Mouse (Mus musculus) liver, adult 2 months (tissue): Measurements from ENCODE around the gene Nxf1. TPM values are rescaled to one million over a fixed set of nuclear protein-coding genes. Genes with fewer than 3 reads are reported as not detected.

Experiments
- DNase-seq: peaks from one replicate; pipeline ENCODE4 v3.0.0-alpha.2; 2011; ENCODE audit warnings: low read depth, low spot score; ENCODE audit errors: extremely low read depth
- H3K27ac ChIP-seq: fragments of 200-500 bp; replicated peaks from 2 replicates; pipeline ENCODE4 v1.5.1; 2012; ENCODE audit warnings: low read depth, mild to moderate bottlenecking, control low read depth, inconsistent platforms, low read length; ENCODE audit not compliant: insufficient read depth
- H3K27me3 ChIP-seq: fragments of 200-500 bp; 2 replicates; pipeline ENCODE4 v1.6.1; 2012; ENCODE audit warnings: mild to moderate bottlenecking, moderate library complexity, low read length, inconsistent platforms; ENCODE audit not compliant: control insufficient read depth, insufficient read depth
- H3K36me3 ChIP-seq: fragments of 200-500 bp; 2 replicates; pipeline ENCODE4 v1.6.1; 2012; ENCODE audit warnings: low read length, inconsistent platforms; ENCODE audit not compliant: control insufficient read depth, insufficient read depth
- H3K4me1 ChIP-seq: fragments of 200-500 bp; 2 replicates; pipeline ENCODE4 v1.6.1; 2011; ENCODE audit warnings: low read length; ENCODE audit not compliant: control insufficient read depth, insufficient read depth
- H3K4me3 ChIP-seq: fragments of 200-500 bp; 2 replicates; pipeline ENCODE4 v1.5.1; 2011; ENCODE audit warnings: low read depth, mild to moderate bottlenecking, control low read depth, low read length, moderate library complexity; ENCODE audit not compliant: insufficient read depth
- H3K79me2 ChIP-seq: fragments of 200-500 bp; 2 replicates; pipeline ENCODE4 v1.6.1; 2012; ENCODE audit warnings: inconsistent platforms, mild to moderate bottlenecking, low read length, moderate library complexity; ENCODE audit not compliant: control insufficient read depth, insufficient read depth
- H3K9ac ChIP-seq: fragments of 200-500 bp; 2 replicates; pipeline ENCODE4 v1.6.1; 2012; ENCODE audit warnings: low read depth, mild to moderate bottlenecking, control low read depth, inconsistent platforms, low read length
- CTCF ChIP-seq: fragments of 200-500 bp; IDR thresholded peaks from 2 replicates; pipeline ENCODE4 v1.5.1; 2011; ENCODE audit warnings: low read depth, low read length, control low read depth
- POLR2A ChIP-seq: fragments of 200-500 bp; IDR thresholded peaks from 2 replicates; pipeline ENCODE4 v1.6.1; 2011; ENCODE audit warnings: low read length, control low read depth; ENCODE audit not compliant: insufficient read depth; ENCODE audit errors: extremely low read depth
- WGBS: fragments of 180-500 bp; shearing (Covaris S2); methylation state at CpG from one replicate; pipeline ENCODE4 v1.1.7; 2018; 5-methylcytosine and 5-hydroxymethylcytosine counted together
- polyA plus RNA-seq: library from polyadenylated mRNA; depleted of rRNA; stranded (reverse); fragments of >200 nt; gene quantifications from 2 replicates; pipeline ENCODE4 v1.2.3, GENCODE M21; 2012
- total RNA-seq: library from RNA; depleted of rRNA; stranded (reverse); fragments of >200 nt; gene quantifications from 2 replicates; pipeline ENCODE4 v1.2.3, GENCODE M21; 2014

The Nxf1 gene
- total and polyA plus RNA-seq, 2 experiments, result 16.2 to 43.1 TPM

GRCm38 (mm10) chr19:8765562-8765961 is 8.7 kb downstream of the Nxf1 start:
- no peak for TF ChIP-seq CTCF
- TF ChIP-seq POLR2A, result no peak

GRCm38 (mm10) chr19:8770567-8771270 is 13.8 kb downstream of the Nxf1 start, which contains the start of gene Tmem223:
Tmem223 (plus strand) TSS chr19:8770996.
- H3K79me2 ChIP-seq, result peaks cover 16% of the 10 kb centered on the region; the same call in 1 of the 2 replicates
- H3K27me3 ChIP-seq, result no peaks in the 10 kb centered on the region
- peaks cover 20% of the 10 kb centered on the region for H3K4me1 ChIP-seq
- H3K4me3 ChIP-seq, result peak within 1 kb of the TSS; percentile 91
- H3K36me3 ChIP-seq, result peaks cover 36% of the 10 kb centered on the region
- TF ChIP-seq CTCF (no peak), POLR2A (peak; percentile 75)
- WGBS, result 16% methylated on average over 29 of the region's 29 CpGs
- DNase-seq, result peak; percentile 67
- peak within 1 kb of the TSS; percentile 87 for H3K9ac ChIP-seq
- peak within 1 kb of the TSS; percentile 69 for H3K27ac ChIP-seq

More at GRCm38 (mm10) chr19:8765562-8765961, 8.7 kb downstream of the Nxf1 start:
- WGBS, result 98% methylated on average over 9 of the region's 9 CpGs
- peaks cover 6% of the 10 kb centered on the region; the same call in 1 of the 2 replicates for H3K79me2 ChIP-seq
- no peak overlapping the region for H3K27ac ChIP-seq
- peaks cover 2% of the 10 kb centered on the region; the same call in 1 of the 2 replicates for H3K4me1 ChIP-seq
- H3K9ac ChIP-seq, result no peak overlapping the region
- no peak for DNase-seq
- H3K27me3 ChIP-seq, result no peaks in the 10 kb centered on the region
- H3K36me3 ChIP-seq, result peaks cover 64% of the 10 kb centered on the region
- no peak overlapping the region for H3K4me3 ChIP-seq

GRCm38 (mm10) chr19:8772996-8773395 is 16.1 kb downstream of the Nxf1 start:
- no peak overlapping the region for H3K4me3 ChIP-seq
- H3K27ac ChIP-seq, result no peak overlapping the region
- peaks cover 20% of the 10 kb centered on the region for H3K4me1 ChIP-seq
- H3K79me2 ChIP-seq, result peaks cover 16% of the 10 kb centered on the region; the same call in 1 of the 2 replicates
- H3K36me3 ChIP-seq, result peaks cover 15% of the 10 kb centered on the region
- TF ChIP-seq CTCF (no peak), POLR2A (no peak)
- no peak for DNase-seq
- WGBS, result 74% methylated on average over 5 of the region's 5 CpGs
- no peak overlapping the region for H3K9ac ChIP-seq
- no peaks in the 10 kb centered on the region for H3K27me3 ChIP-seq

GRCm38 (mm10) chr19:8773409-8773808 is 16.5 kb downstream of the Nxf1 start:
- Histone ChIP-seq H3K27me3 (no peaks in the 10 kb centered on the region), H3K79me2 (peaks cover 16% of the 10 kb centered on the region; the same call in 1 of the 2 replicates), H3K4me3 (peak overlapping the region; percentile 98; the same call in 1 of the 2 replicates), H3K9ac (peak overlapping the region; percentile 59), H3K4me1 (peaks cover 20% of the 10 kb centered on the region), H3K27ac (no peak overlapping the region), H3K36me3 (peaks cover 11% of the 10 kb centered on the region)
- TF ChIP-seq POLR2A (no peak), CTCF (no peak)
- WGBS, result 44% methylated on average over 6 of the region's 6 CpGs
- DNase-seq, result no peak

- peak within 1 kb of the TSS; percentile 91 for H3K27ac ChIP-seq
- under 1% methylated on average over 68 of the region's 68 CpGs for WGBS
Observed at GRCm38 (mm10) chr19:8774086-8774835, 17.4 kb downstream of the Nxf1 start, which contains the start of gene Tmem179b. Tmem179b (minus strand) TSS chr19:8774467.

More at GRCm38 (mm10) chr19:8774086-8774835, 17.4 kb downstream of the Nxf1 start, which contains the start of gene Tmem179b:
- H3K4me1 ChIP-seq, result peaks cover 20% of the 10 kb centered on the region
- DNase-seq, result peak; percentile 81
- H3K79me2 ChIP-seq, result peaks cover 16% of the 10 kb centered on the region; the same call in 1 of the 2 replicates
- H3K4me3 ChIP-seq, result peak within 1 kb of the TSS; percentile 98
- H3K27me3 ChIP-seq, result no peaks in the 10 kb centered on the region
- H3K36me3 ChIP-seq, result peaks cover 6% of the 10 kb centered on the region; the same call in 1 of the 2 replicates
- TF ChIP-seq POLR2A (peak; percentile 95), CTCF (no peak)
- H3K9ac ChIP-seq, result peak within 1 kb of the TSS; percentile 99
